Mouse (Mus musculus): ENCODE results near the gene Nckap5. TPM values are rescaled to one million over a fixed set of nuclear protein-coding genes. Genes with fewer than 3 reads are reported as not detected.

The Nckap5 gene
- total and polyA plus RNA-seq, 3 experiments, result not detected

DNA sequence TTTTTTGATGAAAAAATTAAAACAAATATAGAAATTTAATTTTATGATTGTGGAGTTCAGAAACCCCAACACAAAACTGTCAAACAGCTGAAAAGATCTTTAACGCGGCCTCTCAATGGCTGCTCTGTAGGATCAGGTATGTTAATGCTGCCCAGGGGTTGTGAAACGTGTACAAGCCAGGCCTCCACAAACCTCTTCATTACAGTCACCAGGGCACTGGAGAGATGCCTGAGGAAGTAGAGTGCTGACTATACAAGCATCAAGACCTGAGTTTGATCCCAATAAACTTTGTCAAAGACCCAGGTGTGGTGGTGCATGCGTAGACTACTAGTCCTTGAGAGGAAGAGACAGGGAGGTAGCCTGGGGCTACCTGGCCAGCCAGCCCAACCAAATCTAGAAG lies 222.0 kb downstream of the Nckap5 start:
- Histone ChIP-seq H3K9me3 (replicated peaks; ENCODE audit: low read length) (peaks cover 53% of the 10 kb centered on the region), H3K4me2 (ENCODE audit: insufficient read depth, low read depth, poor library complexity, severe bottlenecking) (no peak overlapping the region), H3K27ac (ENCODE audit: insufficient read depth, low read depth) (no peak overlapping the region), H3K4me3 (replicated peaks in 1 of 3; ENCODE audit: low read depth in 2 of 3, low read length in 2 of 3, poor library complexity in 1 of 3) (no peak overlapping the region), H3K36me3 (replicated peaks in 1 of 2; ENCODE audit: control insufficient read depth in 1 of 2, insufficient read depth in 1 of 2, low read length in 1 of 2) (no peaks in the 10 kb centered on the region), H3K4me1 (ENCODE audit: control insufficient read depth in 1 of 2, insufficient read depth in 2 of 2) (no peaks in the 10 kb centered on the region), H3K9ac (ENCODE audit: insufficient read depth, low read depth) (no peak overlapping the region), H3K27me3 (replicated peaks) (no peaks in the 10 kb centered on the region), H3K79me2 (replicated peaks; ENCODE audit: control insufficient read depth, extremely low read depth, insufficient read depth, poor library complexity, severe bottlenecking) (no peaks in the 10 kb centered on the region)
- dilution Hi-C loops (cut with MboI; ENCODE audit: extremely low pct_ligation_motif_present, extremely low pct_unique_long_range_greater_than_20kb, low sequenced_read_pairs) (no loop called here), in situ Hi-C loops (cut with MboI; ENCODE audit: low pct_ligation_motif_present, low pct_unique_long_range_greater_than_20kb, low sequenced_read_pairs) (no loop called here)
- TF ChIP-seq TBP (conservative IDR thresholded peaks at IDR 0.05; ENCODE audit: low read depth, low read length) (no peak), MAFK (IDR thresholded peaks at IDR 0.05; ENCODE audit: insufficient replicate concordance, low read length) (no peak), E2F4 (IDR thresholded peaks at IDR 0.05; ENCODE audit: insufficient replicate concordance, low read depth, low read length) (no peak), ZKSCAN1 (IDR thresholded peaks at IDR 0.05; ENCODE audit: borderline replicate concordance, low read depth, low read length) (no peak)
- DNase-seq (ENCODE audit: extremely low read depth), result no peak

DNA sequence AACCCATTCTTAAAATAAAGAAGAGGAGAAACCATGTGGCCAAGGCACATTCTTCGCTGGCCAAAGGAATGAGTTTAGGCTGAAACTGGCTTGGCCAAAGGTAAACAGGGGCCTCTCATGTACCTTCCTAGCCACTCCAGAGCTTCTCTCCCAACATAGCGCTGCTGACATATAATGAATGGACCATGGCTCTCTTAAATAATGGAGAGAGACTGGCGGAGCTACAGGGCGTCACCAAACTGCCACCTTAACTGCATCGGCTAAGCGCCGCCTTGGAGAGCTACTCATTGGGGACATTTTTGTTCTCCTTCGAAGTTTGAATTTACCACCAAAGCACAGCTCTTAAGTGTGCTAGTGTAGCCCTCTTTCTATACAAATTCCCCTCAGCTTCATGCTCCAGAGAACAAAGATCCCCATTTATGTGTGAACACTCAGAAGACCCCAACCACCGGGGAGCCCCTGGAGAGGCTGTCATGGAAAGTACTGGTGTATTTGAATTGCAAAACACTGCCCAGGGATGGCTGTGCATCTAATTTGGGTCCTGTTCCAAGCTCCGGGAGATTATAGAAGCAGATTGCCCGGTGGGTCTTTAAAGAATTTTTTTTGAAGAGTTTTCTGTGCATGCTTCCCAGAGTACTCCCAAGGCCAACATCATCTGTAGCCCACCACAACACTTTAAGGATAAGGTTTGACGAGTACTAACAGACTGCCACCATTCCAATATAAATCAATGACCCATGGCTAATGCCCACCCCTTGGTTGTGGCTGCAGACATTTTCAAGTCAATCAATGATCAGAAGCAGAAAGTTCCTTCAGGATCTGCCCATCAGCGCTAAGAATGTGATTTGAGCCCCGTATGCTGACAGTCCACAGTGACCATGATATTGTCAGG lies 224.2 kb downstream of the Nckap5 start:
- Histone ChIP-seq H3K27me3 (replicated peaks) (no peaks in the 10 kb centered on the region), H3K4me1 (ENCODE audit: control insufficient read depth in 1 of 2, insufficient read depth in 2 of 2) (no peaks in the 10 kb centered on the region), H3K4me3 (replicated peaks in 1 of 3; ENCODE audit: low read depth in 2 of 3, low read length in 2 of 3, poor library complexity in 1 of 3) (no peak overlapping the region), H3K27ac (ENCODE audit: insufficient read depth, low read depth) (no peak overlapping the region), H3K9me3 (replicated peaks; ENCODE audit: low read length) (peaks cover 68% of the 10 kb centered on the region), H3K9ac (ENCODE audit: insufficient read depth, low read depth) (no peak overlapping the region), H3K36me3 (replicated peaks in 1 of 2; ENCODE audit: control insufficient read depth in 1 of 2, insufficient read depth in 1 of 2, low read length in 1 of 2) (no peaks in the 10 kb centered on the region), H3K79me2 (replicated peaks; ENCODE audit: control insufficient read depth, extremely low read depth, insufficient read depth, poor library complexity, severe bottlenecking) (no peaks in the 10 kb centered on the region), H3K4me2 (ENCODE audit: insufficient read depth, low read depth, poor library complexity, severe bottlenecking) (no peak overlapping the region)
- in situ Hi-C loops (cut with MboI; ENCODE audit: low pct_ligation_motif_present, low pct_unique_long_range_greater_than_20kb, low sequenced_read_pairs), result no loop called here
- TF ChIP-seq TBP (conservative IDR thresholded peaks at IDR 0.05; ENCODE audit: low read depth, low read length) (no peak), POLR2AphosphoS2 (IDR thresholded peaks at IDR 0.05; ENCODE audit: low read depth, low read length) (no peak), ZNF384 (IDR thresholded peaks at IDR 0.05; ENCODE audit: low read depth, low read length) (no peak), USF2 (conservative IDR thresholded peaks at IDR 0.05; ENCODE audit: low read depth, low read length) (no peak), MAZ (IDR thresholded peaks at IDR 0.05; ENCODE audit: low read depth, low read length) (no peak), MAX (IDR thresholded peaks at IDR 0.05; ENCODE audit: low read length) (no peak), RCOR1 (conservative IDR thresholded peaks at IDR 0.05; ENCODE audit: low read depth, low read length) (no peak), ZC3H11A (IDR thresholded peaks at IDR 0.05; ENCODE audit: low read depth, low read length) (no peak), RAD21 (IDR thresholded peaks at IDR 0.05; ENCODE audit: low read depth, low read length) (no peak), JUN (IDR thresholded peaks at IDR 0.05; ENCODE audit: insufficient read depth, low read depth, low read length) (no peak), PAX5 (IDR thresholded peaks at IDR 0.05; ENCODE audit: low read length) (no peak), USF1 (IDR thresholded peaks at IDR 0.05; ENCODE audit: low read depth, low read length) (no peak)
- no peak for DNase-seq (ENCODE audit: extremely low read depth)
- dilution Hi-C loops (cut with MboI; ENCODE audit: extremely low pct_ligation_motif_present, extremely low pct_unique_long_range_greater_than_20kb, low sequenced_read_pairs), result no loop called here
